Mouse (Mus musculus) heart, postnatal 0 days (tissue): ENCODE measurements at regions not wholly inside any gene's neighbourhood (a gene's known extent, or its start where the extent isn't known, plus 50 kb on each side); places are given as distances from the start of the nearest gene placed in this dataset.

Experiments used
- CTCF ChIP-seq: IDR thresholded peaks from 2 replicates; pipeline ENCODE4 v1.5.1; 2016; ENCODE audit warnings: antibody characterized with exemption, control low read depth, low read depth
- EP300 ChIP-seq: IDR thresholded peaks from 2 replicates; pipeline ENCODE4 v1.6.1; 2016; ENCODE audit warnings: antibody characterized with exemption, low read depth

DNA sequence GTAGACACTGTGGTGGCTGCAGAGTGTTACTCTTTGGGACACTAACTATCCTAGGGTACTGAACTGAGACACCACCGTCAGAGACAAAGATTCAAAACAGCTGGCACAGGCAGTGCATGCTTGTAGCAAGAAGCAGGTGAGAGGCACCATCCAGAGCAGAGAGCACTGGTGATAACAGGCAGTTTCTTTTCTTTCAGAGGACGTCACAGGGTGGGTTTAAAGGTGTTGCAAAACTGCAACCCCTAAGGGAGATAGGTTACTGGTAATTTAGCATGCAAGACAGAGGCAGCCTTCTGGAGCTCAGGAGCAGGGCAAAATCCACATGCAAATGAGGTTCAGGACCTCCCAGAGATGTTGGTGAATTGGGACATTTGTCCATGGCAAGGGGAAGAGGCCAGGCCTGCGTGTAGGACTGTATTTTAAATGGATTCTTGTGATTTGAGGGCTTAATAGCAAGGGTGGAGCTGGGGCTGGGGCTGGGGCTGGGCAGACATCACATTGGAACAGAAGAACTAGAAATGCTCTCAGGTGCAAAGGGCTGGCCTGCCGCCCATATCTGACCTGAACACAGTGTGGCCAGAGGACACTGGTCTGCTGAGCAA is 374.3 kb downstream of the Prdm2 start:
- TF ChIP-seq CTCF, result no peak
- no peak for TF ChIP-seq EP300
